Mouse (Mus musculus): ENCODE measurements around the gene Tfdp2. TPM values are rescaled to one million over a fixed set of nuclear protein-coding genes. Genes with fewer than 3 reads are reported as not detected.

Gene Tfdp2
- polyA plus RNA-seq, 1 experiment: 59.5 TPM

- TF ChIP-seq CTCF (IDR thresholded peaks at IDR 0.05; ENCODE audit: low read depth, low read length) (no peak), POLR2A (IDR thresholded peaks at IDR 0.05; ENCODE audit: insufficient read depth, low read length) (no peak), EP300 (IDR thresholded peaks at IDR 0.05; ENCODE audit: insufficient read depth, low read depth, low read length) (no peak)
- no peak overlapping the region for H3K9ac ChIP-seq (ENCODE audit: low read depth, poor library complexity, severe bottlenecking)
- no peaks in the 10 kb centered on the region for H3K27me3 ChIP-seq (ENCODE audit: control insufficient read depth, insufficient read depth, low read length, poor library complexity, severe bottlenecking)
- no peak overlapping the region for H3K4me3 ChIP-seq (ENCODE audit: low read depth, low read length)
- peak overlapping the region; percentile 44; the same call in 1 of the 2 replicates for H3K27ac ChIP-seq (ENCODE audit: insufficient read depth, low read length)
- H3K4me1 ChIP-seq (ENCODE audit: control insufficient read depth, insufficient read depth, low read length): peaks cover 5% of the 10 kb centered on the region
- peaks cover 2% of the 10 kb centered on the region for H3K36me3 ChIP-seq (ENCODE audit: control insufficient read depth, insufficient read depth, low read length, poor library complexity, severe bottlenecking)
- H3K9me3 ChIP-seq (replicated peaks; ENCODE audit: control insufficient read depth, insufficient read depth, low read length, poor library complexity, severe bottlenecking): no peaks in the 10 kb centered on the region
These were observed 34.2 kb downstream of the Tfdp2 start for GRCm38 (mm10) chr9:96230271-96230670.

- no peak overlapping the region for H3K27ac ChIP-seq (ENCODE audit: insufficient read depth, low read length)
- peaks cover 2% of the 10 kb centered on the region for H3K36me3 ChIP-seq (ENCODE audit: control insufficient read depth, insufficient read depth, low read length, poor library complexity, severe bottlenecking)
- peaks cover 3% of the 10 kb centered on the region for H3K4me1 ChIP-seq (ENCODE audit: control insufficient read depth, insufficient read depth, low read length)
- H3K9me3 ChIP-seq (replicated peaks; ENCODE audit: control insufficient read depth, insufficient read depth, low read length, poor library complexity, severe bottlenecking): no peaks in the 10 kb centered on the region
- TF ChIP-seq POLR2A (IDR thresholded peaks at IDR 0.05; ENCODE audit: insufficient read depth, low read length): no peak
- TF ChIP-seq EP300 (IDR thresholded peaks at IDR 0.05; ENCODE audit: insufficient read depth, low read depth, low read length): no peak
- no peak for TF ChIP-seq CTCF (IDR thresholded peaks at IDR 0.05; ENCODE audit: low read depth, low read length)
- no peak overlapping the region for H3K9ac ChIP-seq (ENCODE audit: low read depth, poor library complexity, severe bottlenecking)
- H3K27me3 ChIP-seq (ENCODE audit: control insufficient read depth, insufficient read depth, low read length, poor library complexity, severe bottlenecking): no peaks in the 10 kb centered on the region
- no peak overlapping the region for H3K4me3 ChIP-seq (ENCODE audit: low read depth, low read length)
These were observed 39.4 kb downstream of the Tfdp2 start for GRCm38 (mm10) chr9:96235477-96235876.

- no peak for TF ChIP-seq EP300 (IDR thresholded peaks at IDR 0.05; ENCODE audit: insufficient read depth, low read depth, low read length)
- H3K27me3 ChIP-seq (ENCODE audit: control insufficient read depth, insufficient read depth, low read length, poor library complexity, severe bottlenecking): no peaks in the 10 kb centered on the region
These were observed 41.3 kb downstream of the Tfdp2 start for GRCm38 (mm10) chr9:96237391-96237790.

GRCm38 (mm10) chr9:96238286-96238685 is 42.2 kb downstream of the Tfdp2 start:
- H3K4me1 ChIP-seq (ENCODE audit: control insufficient read depth, insufficient read depth, low read length): no peaks in the 10 kb centered on the region
- H3K36me3 ChIP-seq (ENCODE audit: control insufficient read depth, insufficient read depth, low read length, poor library complexity, severe bottlenecking): peaks cover 2% of the 10 kb centered on the region
- no peaks in the 10 kb centered on the region for H3K9me3 ChIP-seq (replicated peaks; ENCODE audit: control insufficient read depth, insufficient read depth, low read length, poor library complexity, severe bottlenecking)
- no peak overlapping the region for H3K9ac ChIP-seq (ENCODE audit: low read depth, poor library complexity, severe bottlenecking)
- H3K27ac ChIP-seq (ENCODE audit: insufficient read depth, low read length): no peak overlapping the region
- no peak overlapping the region for H3K4me3 ChIP-seq (ENCODE audit: low read depth, low read length)
- TF ChIP-seq EP300 (IDR thresholded peaks at IDR 0.05; ENCODE audit: insufficient read depth, low read depth, low read length) (no peak), CTCF (IDR thresholded peaks at IDR 0.05; ENCODE audit: low read depth, low read length) (no peak), POLR2A (IDR thresholded peaks at IDR 0.05; ENCODE audit: insufficient read depth, low read length) (no peak)
- no peaks in the 10 kb centered on the region for H3K27me3 ChIP-seq (ENCODE audit: control insufficient read depth, insufficient read depth, low read length, poor library complexity, severe bottlenecking)

More at GRCm38 (mm10) chr9:96237391-96237790, 41.3 kb downstream of the Tfdp2 start:
- Histone ChIP-seq H3K36me3 (ENCODE audit: control insufficient read depth, insufficient read depth, low read length, poor library complexity, severe bottlenecking) (peaks cover 2% of the 10 kb centered on the region), H3K27ac (ENCODE audit: insufficient read depth, low read length) (no peak overlapping the region), H3K9me3 (replicated peaks; ENCODE audit: control insufficient read depth, insufficient read depth, low read length, poor library complexity, severe bottlenecking) (no peaks in the 10 kb centered on the region), H3K4me3 (ENCODE audit: low read depth, low read length) (no peak overlapping the region), H3K4me1 (ENCODE audit: control insufficient read depth, insufficient read depth, low read length) (no peaks in the 10 kb centered on the region), H3K9ac (ENCODE audit: low read depth, poor library complexity, severe bottlenecking) (no peak overlapping the region)

GRCm38 (mm10) chr9:96241134-96242097 is 45.3 kb downstream of the Tfdp2 start:
- no peaks in the 10 kb centered on the region for H3K27me3 ChIP-seq (ENCODE audit: control insufficient read depth, insufficient read depth, low read length, poor library complexity, severe bottlenecking)
- no peaks in the 10 kb centered on the region for H3K36me3 ChIP-seq (ENCODE audit: control insufficient read depth, insufficient read depth, low read length, poor library complexity, severe bottlenecking)
- H3K9me3 ChIP-seq (replicated peaks; ENCODE audit: control insufficient read depth, insufficient read depth, low read length, poor library complexity, severe bottlenecking): no peaks in the 10 kb centered on the region
- no peak overlapping the region for H3K27ac ChIP-seq (ENCODE audit: insufficient read depth, low read length)
- no peaks in the 10 kb centered on the region for H3K4me1 ChIP-seq (ENCODE audit: control insufficient read depth, insufficient read depth, low read length)
- H3K9ac ChIP-seq (ENCODE audit: low read depth, poor library complexity, severe bottlenecking): no peak overlapping the region
- TF ChIP-seq POLR2A (IDR thresholded peaks at IDR 0.05; ENCODE audit: insufficient read depth, low read length): no peak
- TF ChIP-seq EP300 (IDR thresholded peaks at IDR 0.05; ENCODE audit: insufficient read depth, low read depth, low read length): no peak
- no peak for TF ChIP-seq CTCF (IDR thresholded peaks at IDR 0.05; ENCODE audit: low read depth, low read length)
- H3K4me3 ChIP-seq (ENCODE audit: low read depth, low read length): no peak overlapping the region

GRCm38 (mm10) chr9:96243915-96244314 is 47.8 kb downstream of the Tfdp2 start:
- Histone ChIP-seq H3K9me3 (replicated peaks; ENCODE audit: control insufficient read depth, insufficient read depth, low read length, poor library complexity, severe bottlenecking) (no peaks in the 10 kb centered on the region), H3K27ac (ENCODE audit: insufficient read depth, low read length) (no peak overlapping the region), H3K9ac (ENCODE audit: low read depth, poor library complexity, severe bottlenecking) (no peak overlapping the region), H3K4me3 (ENCODE audit: low read depth, low read length) (no peak overlapping the region), H3K36me3 (ENCODE audit: control insufficient read depth, insufficient read depth, low read length, poor library complexity, severe bottlenecking) (no peaks in the 10 kb centered on the region; the same call in 1 of the 2 replicates), H3K27me3 (ENCODE audit: control insufficient read depth, insufficient read depth, low read length, poor library complexity, severe bottlenecking) (no peaks in the 10 kb centered on the region), H3K4me1 (ENCODE audit: control insufficient read depth, insufficient read depth, low read length) (no peaks in the 10 kb centered on the region)
- TF ChIP-seq POLR2A (IDR thresholded peaks at IDR 0.05; ENCODE audit: insufficient read depth, low read length) (no peak), EP300 (IDR thresholded peaks at IDR 0.05; ENCODE audit: insufficient read depth, low read depth, low read length) (no peak), CTCF (IDR thresholded peaks at IDR 0.05; ENCODE audit: low read depth, low read length) (no peak)

All from ES-Bruce4 (cell line).